Mouse (Mus musculus) limb, embryonic 12.5 days (tissue): ENCODE results near the gene Neurl1a. TPM values are rescaled to one million over a fixed set of nuclear protein-coding genes. Genes with fewer than 3 reads are reported as not detected.

Experiments
- ATAC-seq: fragments of 200-750 bp; cut with Nextera tagmentation; 2 replicates; pipeline ENCODE4 v1.8.0; 2017; ENCODE audit warnings: low read depth, moderate TSS enrichment; ENCODE audit not compliant: insufficient number of reproducible peaks, insufficient read depth, low FRiP score, low TSS enrichment
- H3K27ac ChIP-seq: fragments of 300-500 bp; sonication (generic); 2 replicates; pipeline ENCODE4 v1.5.1; 2016; ENCODE audit warnings: mild to moderate bottlenecking, moderate library complexity
- H3K27me3 ChIP-seq: fragments of 300-500 bp; sonication (generic); 2 replicates; pipeline ENCODE4 v1.6.1; 2016; ENCODE audit warnings: mild to moderate bottlenecking, moderate library complexity
- H3K36me3 ChIP-seq: fragments of 300-500 bp; sonication (generic); 2 replicates; pipeline ENCODE4 v1.6.1; 2016; ENCODE audit warnings: mild to moderate bottlenecking, moderate library complexity
- H3K4me1 ChIP-seq: fragments of 300-500 bp; sonication (generic); replicated peaks from 2 replicates; pipeline ENCODE4 v1.6.1; 2016
- H3K4me2 ChIP-seq: fragments of 300-500 bp; sonication (generic); 2 replicates; pipeline ENCODE4 v1.6.1; 2016; ENCODE audit warnings: mild to moderate bottlenecking, moderate library complexity
- H3K4me3 ChIP-seq: fragments of 300-500 bp; sonication (generic); replicated peaks from 2 replicates; pipeline ENCODE4 v1.5.1; 2016; ENCODE audit warnings: mild to moderate bottlenecking
- H3K9ac ChIP-seq: fragments of 300-500 bp; sonication (generic); replicated peaks from 2 replicates; pipeline ENCODE4 v1.6.1; 2016; ENCODE audit warnings: mild to moderate bottlenecking, moderate library complexity
- H3K9me3 ChIP-seq: fragments of 300-500 bp; sonication (generic); 2 replicates; pipeline ENCODE4 v1.6.1; 2016; ENCODE audit warnings: mild to moderate bottlenecking, moderate library complexity
- WGBS: fragments of 180-500 bp; shearing (Covaris S2); methylation state at CpG from one replicate; pipeline ENCODE4 v1.1.7; 2016; 5-methylcytosine and 5-hydroxymethylcytosine counted together
- polyA plus RNA-seq: library from polyadenylated mRNA; unstranded; fragments of >200 nt; fragmentation: Nextera tagmentation; extraction: Ambion mirVana; gene quantifications from 2 replicates; pipeline ENCODE4 v1.2.1, GENCODE M21; 2016

The Neurl1a gene
- polyA plus RNA-seq, 1 experiment from 2014 or later: 10.1 TPM

- no peaks in the 10 kb centered on the region for H3K36me3 ChIP-seq
- peaks cover 5% of the 10 kb centered on the region; the same call in 1 of the 2 replicates for H3K27me3 ChIP-seq
- ATAC-seq: no peak
- H3K9me3 ChIP-seq: no peaks in the 10 kb centered on the region
- no peak overlapping the region for H3K27ac ChIP-seq
- H3K9ac ChIP-seq: no peak overlapping the region
- WGBS: 8% methylated on average over 13 of the region's 13 CpGs
- H3K4me2 ChIP-seq: peak overlapping the region; percentile 36
- H3K4me3 ChIP-seq: no peak overlapping the region
- H3K4me1 ChIP-seq: 0 out of 2 replicates have a peak, but pooled peaks cover 3% of the 10 kb centered on the region
Observed at GRCm38 (mm10) chr19:47168223-47168622, 10.4 kb upstream of the Neurl1a start.

DNA sequence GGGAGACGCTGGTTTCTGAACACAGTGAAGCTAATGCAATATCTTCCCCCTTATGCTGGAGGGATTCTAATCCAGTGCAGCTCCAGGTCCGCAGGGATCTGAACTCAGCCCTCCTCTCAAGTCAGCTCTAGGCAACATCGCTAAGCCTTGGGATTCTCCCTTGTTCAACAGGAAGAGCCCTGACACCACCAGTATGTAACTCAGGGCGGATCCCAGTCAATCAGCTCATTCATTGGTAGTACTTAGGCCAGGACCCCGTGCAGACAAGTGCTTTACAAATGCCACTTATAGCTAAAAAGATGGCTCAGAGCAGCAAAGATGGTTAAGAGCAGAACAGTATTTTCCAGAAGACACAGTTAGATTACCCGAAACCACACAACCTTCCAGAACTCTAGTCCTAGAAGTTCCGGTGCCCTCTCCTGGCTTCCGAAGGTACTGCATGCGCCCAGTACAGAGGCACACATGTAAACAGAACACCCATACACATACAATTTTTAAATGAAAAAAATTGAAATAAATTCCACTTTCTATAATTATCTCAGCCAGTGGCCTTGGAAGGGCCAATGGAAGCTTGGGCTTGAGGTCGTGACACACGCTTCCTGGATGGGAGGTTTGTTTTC, 9.7 kb upstream of the Neurl1a start:
- H3K27ac ChIP-seq: no peak overlapping the region
- no peak overlapping the region for H3K9ac ChIP-seq
- H3K4me3 ChIP-seq: no peak overlapping the region
- 0 out of 2 replicates have a peak, but pooled peaks have one; percentile 52 for ATAC-seq
- no peaks in the 10 kb centered on the region for H3K36me3 ChIP-seq
- 28% methylated on average over 11 of the region's 11 CpGs for WGBS
- no peaks in the 10 kb centered on the region for H3K9me3 ChIP-seq
- peak overlapping the region; percentile 36 for H3K4me2 ChIP-seq
- H3K27me3 ChIP-seq: peaks cover 11% of the 10 kb centered on the region; the same call in 1 of the 2 replicates
- H3K4me1 ChIP-seq: 0 out of 2 replicates have a peak, but pooled peaks cover 3% of the 10 kb centered on the region

DNA sequence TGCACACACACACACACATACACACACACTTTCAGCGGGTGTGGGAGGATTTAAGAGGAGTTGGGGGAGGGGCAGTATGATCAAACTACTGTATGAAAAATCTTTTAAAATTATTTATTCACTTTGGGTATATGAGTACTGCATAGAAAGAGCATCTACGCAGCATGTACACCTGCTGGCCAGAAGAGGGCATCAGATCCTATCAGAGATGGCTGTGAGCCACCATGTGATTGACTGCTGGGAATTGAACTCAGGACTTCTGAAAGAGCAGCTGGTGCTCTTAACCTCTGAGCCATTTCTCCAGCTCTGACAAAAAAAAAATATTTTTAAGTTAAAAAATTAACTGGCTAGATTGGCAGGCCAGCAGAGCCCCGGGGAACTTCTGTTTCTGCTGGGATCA, 4.1 kb upstream of the Neurl1a start:
- Histone ChIP-seq H3K4me2 (no peak overlapping the region), H3K27ac (no peak overlapping the region), H3K9ac (no peak overlapping the region), H3K4me1 (peaks cover 9% of the 10 kb centered on the region), H3K9me3 (no peaks in the 10 kb centered on the region), H3K36me3 (no peaks in the 10 kb centered on the region), H3K27me3 (peaks cover 20% of the 10 kb centered on the region), H3K4me3 (no peak overlapping the region)
- no peak for ATAC-seq
- WGBS: 55% methylated on average over 3 of the region's 3 CpGs

DNA sequence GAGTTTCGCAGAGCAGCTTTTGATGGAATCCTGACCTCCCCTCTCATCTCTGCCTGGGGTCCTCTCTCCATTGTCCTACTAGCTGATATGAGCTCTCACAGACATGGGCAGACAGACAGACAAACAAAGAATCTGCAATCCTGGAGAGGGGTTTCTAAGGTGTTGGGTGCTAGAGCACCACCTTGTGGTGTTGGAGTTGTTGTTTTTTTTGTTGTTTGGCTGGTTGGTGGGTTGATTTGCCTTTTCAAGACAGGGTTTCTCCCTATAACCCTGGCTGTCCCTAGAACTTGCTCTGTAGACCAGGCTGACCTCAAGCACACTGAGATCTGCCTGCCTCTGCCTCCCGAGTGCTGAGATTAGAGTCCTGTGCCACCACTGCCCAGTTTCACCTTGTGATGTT, 3.1 kb upstream of the Neurl1a start:
- Histone ChIP-seq H3K4me2 (no peak overlapping the region), H3K27me3 (peaks cover 30% of the 10 kb centered on the region), H3K4me1 (peaks cover 14% of the 10 kb centered on the region), H3K36me3 (no peaks in the 10 kb centered on the region), H3K27ac (no peak overlapping the region), H3K9me3 (no peaks in the 10 kb centered on the region), H3K9ac (no peak overlapping the region), H3K4me3 (no peak overlapping the region)
- ATAC-seq: no peak
- 73% methylated on average over 2 of the region's 2 CpGs for WGBS

- no peak for ATAC-seq
- Histone ChIP-seq H3K4me2 (no peak overlapping the region), H3K4me1 (peaks cover 14% of the 10 kb centered on the region), H3K9me3 (peaks cover 7% of the 10 kb centered on the region), H3K4me3 (no peak overlapping the region), H3K27ac (no peak overlapping the region), H3K9ac (no peak overlapping the region), H3K27me3 (peaks cover 44% of the 10 kb centered on the region), H3K36me3 (no peaks in the 10 kb centered on the region)
- 98% methylated on average over 2 of the region's 2 CpGs for WGBS
Observed at GRCm38 (mm10) chr19:47176916-47177505, 1.6 kb upstream of the Neurl1a start.

- no peak overlapping the region for H3K9ac ChIP-seq
- peak overlapping the region; percentile 75 for H3K4me3 ChIP-seq
- peaks cover 47% of the 10 kb centered on the region for H3K27me3 ChIP-seq
- no peaks in the 10 kb centered on the region for H3K36me3 ChIP-seq
- H3K9me3 ChIP-seq: peaks cover 10% of the 10 kb centered on the region
- H3K4me2 ChIP-seq: peak overlapping the region; percentile 99
- peaks cover 14% of the 10 kb centered on the region for H3K4me1 ChIP-seq
- WGBS: 19% methylated on average over 10 of the region's 10 CpGs
- no peak for ATAC-seq
- no peak overlapping the region for H3K27ac ChIP-seq
Observed at GRCm38 (mm10) chr19:47178001-47178400, 619 bp upstream of the Neurl1a start.

- peaks cover 10% of the 10 kb centered on the region for H3K9me3 ChIP-seq
- H3K9ac ChIP-seq: peak overlapping the region; percentile 76
- H3K27me3 ChIP-seq: peaks cover 45% of the 10 kb centered on the region
- no peak for ATAC-seq
- 1% methylated on average over 27 of the region's 42 CpGs for WGBS
- peak overlapping the region; percentile 99 for H3K4me2 ChIP-seq
- peak overlapping the region; percentile 75 for H3K4me3 ChIP-seq
- peaks cover 23% of the 10 kb centered on the region for H3K4me1 ChIP-seq
- no peaks in the 10 kb centered on the region for H3K36me3 ChIP-seq
- H3K27ac ChIP-seq: no peak overlapping the region
Observed at GRCm38 (mm10) chr19:47179272-47179809, 721 bp downstream of the Neurl1a start.

DNA sequence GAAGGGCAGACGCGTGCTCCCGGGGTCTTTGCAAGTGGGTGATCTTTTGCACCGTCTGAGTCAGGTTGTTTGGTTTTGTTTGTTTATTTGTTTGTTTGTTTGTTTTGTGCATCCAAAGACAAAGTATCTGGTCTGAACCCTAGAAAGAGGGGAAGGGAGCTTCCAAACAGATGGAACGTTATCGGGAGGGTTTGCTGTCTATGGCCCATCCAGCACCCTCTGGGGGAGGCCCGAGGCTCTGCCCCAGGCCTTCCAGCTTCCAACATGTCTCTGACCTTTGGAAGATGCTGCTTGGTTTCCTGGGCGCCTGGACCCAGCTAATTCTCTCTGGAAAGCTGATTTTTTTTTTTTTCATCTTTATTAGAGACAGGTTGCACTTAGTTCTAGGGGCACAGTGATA, 1.4 kb downstream of the Neurl1a start:
- no peaks in the 10 kb centered on the region for H3K36me3 ChIP-seq
- H3K4me1 ChIP-seq: peaks cover 24% of the 10 kb centered on the region
- H3K27me3 ChIP-seq: peaks cover 45% of the 10 kb centered on the region
- no peak overlapping the region for H3K9ac ChIP-seq
- peak overlapping the region; percentile 99 for H3K4me2 ChIP-seq
- 16% methylated on average over 8 of the region's 8 CpGs for WGBS
- peak overlapping the region; percentile 75 for H3K4me3 ChIP-seq
- no peak for ATAC-seq
- no peak overlapping the region for H3K27ac ChIP-seq
- H3K9me3 ChIP-seq: peaks cover 10% of the 10 kb centered on the region

DNA sequence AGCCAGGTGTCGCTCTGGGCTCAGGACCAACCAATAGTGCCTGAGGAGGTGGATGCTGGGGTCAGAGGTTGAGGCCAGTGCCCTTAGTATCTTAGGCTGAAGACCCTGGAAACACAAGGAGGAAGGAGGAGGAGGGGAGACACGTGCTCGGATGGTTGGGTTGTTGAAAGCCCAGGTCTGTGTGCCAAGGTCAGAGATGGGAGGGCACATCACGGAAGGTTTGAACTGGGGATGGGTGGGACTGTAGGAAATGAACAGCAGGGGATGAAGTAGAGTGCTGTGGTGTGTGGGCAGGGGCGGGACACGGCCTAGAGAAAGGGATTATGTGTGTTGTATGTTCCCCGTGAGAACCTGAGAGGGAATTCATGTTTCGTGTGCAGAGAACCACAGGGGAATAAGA, 5.6 kb downstream of the Neurl1a start:
- H3K9ac ChIP-seq: no peak overlapping the region
- no peak for ATAC-seq
- H3K36me3 ChIP-seq: no peaks in the 10 kb centered on the region
- no peak overlapping the region for H3K4me3 ChIP-seq
- WGBS: 55% methylated on average over 8 of the region's 8 CpGs
- no peak overlapping the region for H3K4me2 ChIP-seq
- H3K9me3 ChIP-seq: peaks cover 10% of the 10 kb centered on the region
- peaks cover 33% of the 10 kb centered on the region for H3K27me3 ChIP-seq
- H3K4me1 ChIP-seq: peaks cover 25% of the 10 kb centered on the region
- H3K27ac ChIP-seq: no peak overlapping the region

DNA sequence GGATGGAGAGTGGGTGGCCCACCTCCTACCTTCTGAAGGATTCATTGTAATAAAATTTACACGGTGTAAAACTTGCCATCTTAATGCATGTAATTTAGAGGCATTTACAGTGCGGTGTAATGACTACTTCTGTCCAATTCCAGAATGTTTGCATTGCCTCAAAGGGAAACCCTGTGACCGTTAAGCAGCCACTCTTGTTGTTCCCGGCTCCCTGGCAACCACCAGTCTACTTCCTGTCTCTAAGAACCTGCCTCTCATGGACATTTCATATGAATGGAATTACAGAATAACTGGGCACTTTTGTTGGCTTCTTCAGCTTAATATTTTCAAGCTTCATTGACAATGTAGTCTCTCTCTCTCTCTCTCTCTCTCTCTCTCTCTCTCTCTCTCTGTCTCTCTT, 6.1 kb downstream of the Neurl1a start:
- Histone ChIP-seq H3K4me3 (no peak overlapping the region), H3K9me3 (peaks cover 10% of the 10 kb centered on the region), H3K27ac (no peak overlapping the region), H3K4me2 (no peak overlapping the region), H3K36me3 (no peaks in the 10 kb centered on the region), H3K4me1 (peaks cover 20% of the 10 kb centered on the region), H3K9ac (no peak overlapping the region), H3K27me3 (peaks cover 28% of the 10 kb centered on the region)
- no peak for ATAC-seq
- 53% methylated on average over 4 of the region's 4 CpGs for WGBS

DNA sequence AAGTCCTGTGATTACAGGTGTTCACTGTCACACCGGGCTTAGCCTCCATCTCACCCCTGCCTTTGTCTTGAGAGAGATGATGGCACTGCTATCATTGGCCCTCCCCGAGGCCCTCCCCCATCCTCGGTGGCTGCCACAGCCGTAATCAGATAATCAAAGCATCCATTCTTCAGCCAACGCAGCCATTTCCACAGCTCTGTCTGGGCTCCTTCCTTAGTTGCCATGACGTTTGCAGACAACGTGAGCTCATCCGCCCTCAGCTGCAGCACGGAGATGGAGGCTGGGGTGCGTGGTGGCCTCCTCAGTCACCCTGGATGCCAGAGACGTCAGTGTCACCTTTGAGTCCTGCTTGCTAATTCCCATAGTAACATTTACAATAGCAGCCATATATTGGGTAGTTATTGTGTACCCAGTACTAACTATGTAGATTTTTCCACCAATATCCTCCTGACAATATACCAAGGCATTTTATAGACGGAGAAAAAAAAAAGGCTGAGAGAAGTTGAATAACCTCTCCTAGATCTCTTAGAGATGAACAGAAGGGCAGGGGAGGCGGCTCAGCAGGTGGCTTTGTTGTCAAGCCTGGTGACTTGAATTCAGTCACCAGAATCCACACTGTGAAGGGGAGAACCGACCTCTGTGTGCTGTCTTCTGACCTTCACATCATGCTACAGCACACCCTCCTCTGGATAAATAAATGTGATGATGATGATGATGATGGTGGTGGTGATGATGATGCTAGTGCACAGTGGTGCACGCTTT, 8.1 kb downstream of the Neurl1a start:
- WGBS: 62% methylated on average over 15 of the region's 15 CpGs
- no peak overlapping the region for H3K9ac ChIP-seq
- no peak for ATAC-seq

More for the DNA sequence above, 8.1 kb downstream of the Neurl1a start:
- no peaks in the 10 kb centered on the region for H3K36me3 ChIP-seq
- peaks cover 6% of the 10 kb centered on the region for H3K9me3 ChIP-seq
- H3K27ac ChIP-seq: no peak overlapping the region
- H3K4me2 ChIP-seq: no peak overlapping the region
- peaks cover 10% of the 10 kb centered on the region for H3K27me3 ChIP-seq
- H3K4me1 ChIP-seq: peaks cover 17% of the 10 kb centered on the region
- no peak overlapping the region for H3K4me3 ChIP-seq
